Mouse (Mus musculus): ENCODE results near the gene Ripor1. TPM values are rescaled to one million over a fixed set of nuclear protein-coding genes. Genes with fewer than 3 reads are reported as not detected.

Ripor1 gene
- polyA plus RNA-seq, 1 experiment from 2014 or later = 21.7 TPM

DNA sequence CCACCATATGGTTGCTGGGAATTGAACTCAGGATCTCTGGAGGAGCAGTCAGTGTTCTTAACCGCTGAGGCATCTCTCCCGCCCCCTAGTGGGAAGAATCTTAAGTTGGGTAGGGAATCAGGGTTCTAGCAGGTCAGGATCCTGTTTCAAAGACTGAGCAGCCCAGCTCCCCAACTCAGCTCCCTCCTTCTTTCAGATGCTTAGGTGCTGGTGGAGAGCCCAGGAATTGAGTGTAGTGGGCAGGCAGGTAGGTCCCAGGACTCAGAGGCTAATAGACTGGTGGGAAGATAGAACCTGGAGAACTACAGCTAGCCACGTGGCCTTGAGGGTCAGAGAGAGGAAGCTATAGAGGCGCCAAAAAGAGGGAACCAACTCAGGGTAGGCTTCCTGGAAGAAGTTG lies 2.6 kb downstream of the Ripor1 start:
- 26% methylated on average over 4 of the region's 4 CpGs for WGBS
- Histone ChIP-seq H3K36me3 (no peaks in the 10 kb centered on the region), H3K4me3 (no peak overlapping the region), H3K27me3 (peaks cover 24% of the 10 kb centered on the region), H3K9me3 (replicated peaks) (no peaks in the 10 kb centered on the region), H3K4me1 (peaks cover 26% of the 10 kb centered on the region), H3K27ac (no peak overlapping the region), H3K4me2 (replicated peaks) (no peak overlapping the region), H3K9ac (no peak overlapping the region)
- ATAC-seq (ENCODE audit: low FRiP score) = no peak

DNA sequence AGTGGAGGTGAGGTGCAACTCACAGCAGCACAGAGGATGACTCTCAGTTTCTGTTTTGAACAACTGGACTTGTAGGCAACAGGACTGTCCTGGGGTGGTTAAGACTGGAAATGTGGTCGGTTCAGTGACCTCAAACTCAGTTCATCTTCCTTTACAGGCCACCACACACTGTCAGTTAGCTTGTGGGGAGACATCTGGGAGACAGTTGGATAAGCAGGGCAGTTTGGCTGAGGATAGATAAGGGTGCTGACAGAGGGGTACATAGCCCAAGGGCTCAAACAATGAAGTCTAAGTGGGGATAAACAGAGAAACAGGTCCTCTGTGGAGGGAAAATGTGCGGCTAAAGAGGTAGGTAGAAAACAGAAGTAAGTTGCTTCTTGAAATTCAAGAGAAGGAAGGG lies 4.3 kb downstream of the Ripor1 start:
- no peak for ATAC-seq (ENCODE audit: low FRiP score)
- Histone ChIP-seq H3K27ac (no peak overlapping the region), H3K4me3 (no peak overlapping the region), H3K4me2 (replicated peaks) (no peak overlapping the region), H3K36me3 (no peaks in the 10 kb centered on the region), H3K9ac (no peak overlapping the region), H3K4me1 (peaks cover 38% of the 10 kb centered on the region), H3K9me3 (replicated peaks) (no peaks in the 10 kb centered on the region), H3K27me3 (peaks cover 29% of the 10 kb centered on the region)
- 73% methylated on average over 2 of the region's 2 CpGs for WGBS

DNA sequence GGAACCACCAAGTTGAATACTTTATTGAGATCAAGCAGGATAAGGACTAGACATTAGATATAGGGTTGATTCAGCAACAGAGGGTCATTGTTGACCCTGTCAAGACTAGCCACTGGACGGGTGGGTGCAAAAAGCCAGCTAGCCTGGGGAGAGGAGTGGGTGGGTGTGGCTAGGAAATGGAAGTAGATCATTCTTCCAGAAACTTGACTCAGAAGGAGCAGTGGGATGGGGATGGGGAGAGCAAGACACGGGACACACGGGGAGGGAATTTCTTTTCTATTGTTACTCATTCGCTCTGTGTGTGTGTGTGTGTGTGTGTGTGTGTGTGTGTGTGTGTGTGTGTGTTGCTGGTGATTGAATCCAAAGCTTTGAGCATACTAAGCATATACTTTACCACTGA lies 4.7 kb downstream of the Ripor1 start:
- Histone ChIP-seq H3K9me3 (replicated peaks) (no peaks in the 10 kb centered on the region), H3K4me3 (no peak overlapping the region), H3K36me3 (peaks cover under 1% of the 10 kb centered on the region; the same call in 1 of the 2 replicates), H3K4me1 (peaks cover 38% of the 10 kb centered on the region), H3K27me3 (peaks cover 33% of the 10 kb centered on the region), H3K9ac (no peak overlapping the region), H3K4me2 (replicated peaks) (no peak overlapping the region), H3K27ac (no peak overlapping the region)
- ATAC-seq (ENCODE audit: low FRiP score) = no peak
- 66% methylated on average over 4 of the region's 4 CpGs for WGBS

DNA sequence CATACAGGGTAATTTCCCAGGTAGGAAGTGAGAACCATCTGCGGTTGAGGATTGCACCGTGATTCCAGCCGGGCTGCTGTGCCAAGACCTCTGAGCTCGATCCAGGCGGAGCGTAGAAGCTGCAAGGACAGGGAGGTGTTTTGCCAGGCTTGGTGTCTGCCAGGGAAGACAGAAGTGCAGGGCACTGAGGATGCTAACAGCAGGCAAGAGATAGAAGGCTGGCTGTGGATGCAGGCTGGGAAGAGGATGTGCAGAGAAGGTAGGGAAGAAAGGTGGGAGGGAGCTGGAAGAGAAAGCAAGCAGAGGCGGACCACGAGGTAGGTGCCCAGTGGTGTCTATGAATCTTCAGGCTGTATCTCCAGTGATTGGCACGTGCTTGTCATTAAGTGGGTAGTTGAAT lies 6.8 kb downstream of the Ripor1 start:
- no peak for ATAC-seq (ENCODE audit: low FRiP score)

DNA sequence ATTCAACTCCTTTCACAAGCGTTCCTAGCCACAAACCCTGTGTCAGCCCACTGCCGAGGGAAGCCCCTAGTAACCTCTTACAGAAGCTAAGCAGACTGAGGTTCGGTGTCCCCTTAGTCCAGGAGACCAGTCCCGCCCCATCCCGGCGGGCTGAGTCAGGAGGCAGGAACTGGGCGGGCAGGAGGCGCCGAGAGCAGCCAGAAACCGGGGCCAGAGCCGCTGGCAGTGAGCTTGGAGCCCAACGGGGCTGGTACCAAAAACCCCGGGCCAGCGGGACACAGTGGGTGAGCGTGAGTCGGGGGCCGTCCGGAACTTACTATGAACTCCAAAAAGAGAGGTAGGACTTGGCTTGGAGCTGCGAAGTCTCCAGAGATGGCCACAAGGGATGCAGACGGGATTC lies 8.0 kb downstream of the Ripor1 start:
- no peak for ATAC-seq (ENCODE audit: low FRiP score)
- no peak overlapping the region for H3K9ac ChIP-seq
- peaks cover 17% of the 10 kb centered on the region for H3K4me1 ChIP-seq
- peak overlapping the region; percentile 34 for H3K4me2 ChIP-seq (replicated peaks)
- no peak overlapping the region for H3K27ac ChIP-seq
- H3K4me3 ChIP-seq = peak overlapping the region; percentile 16; the same call in 1 of the 2 replicates
- peaks cover 34% of the 10 kb centered on the region for H3K36me3 ChIP-seq
- peaks cover 44% of the 10 kb centered on the region for H3K27me3 ChIP-seq
- no peaks in the 10 kb centered on the region for H3K9me3 ChIP-seq (replicated peaks)
- WGBS = 4% methylated on average over 20 of the region's 20 CpGs

More for the DNA sequence above, 6.8 kb downstream of the Ripor1 start:
- Histone ChIP-seq H3K4me2 (replicated peaks) (no peak overlapping the region), H3K9ac (no peak overlapping the region), H3K9me3 (replicated peaks) (no peaks in the 10 kb centered on the region), H3K36me3 (peaks cover 22% of the 10 kb centered on the region), H3K27me3 (peaks cover 44% of the 10 kb centered on the region), H3K4me3 (no peak overlapping the region), H3K4me1 (peaks cover 27% of the 10 kb centered on the region), H3K27ac (no peak overlapping the region)
- 84% methylated on average over 9 of the region's 9 CpGs for WGBS

DNA sequence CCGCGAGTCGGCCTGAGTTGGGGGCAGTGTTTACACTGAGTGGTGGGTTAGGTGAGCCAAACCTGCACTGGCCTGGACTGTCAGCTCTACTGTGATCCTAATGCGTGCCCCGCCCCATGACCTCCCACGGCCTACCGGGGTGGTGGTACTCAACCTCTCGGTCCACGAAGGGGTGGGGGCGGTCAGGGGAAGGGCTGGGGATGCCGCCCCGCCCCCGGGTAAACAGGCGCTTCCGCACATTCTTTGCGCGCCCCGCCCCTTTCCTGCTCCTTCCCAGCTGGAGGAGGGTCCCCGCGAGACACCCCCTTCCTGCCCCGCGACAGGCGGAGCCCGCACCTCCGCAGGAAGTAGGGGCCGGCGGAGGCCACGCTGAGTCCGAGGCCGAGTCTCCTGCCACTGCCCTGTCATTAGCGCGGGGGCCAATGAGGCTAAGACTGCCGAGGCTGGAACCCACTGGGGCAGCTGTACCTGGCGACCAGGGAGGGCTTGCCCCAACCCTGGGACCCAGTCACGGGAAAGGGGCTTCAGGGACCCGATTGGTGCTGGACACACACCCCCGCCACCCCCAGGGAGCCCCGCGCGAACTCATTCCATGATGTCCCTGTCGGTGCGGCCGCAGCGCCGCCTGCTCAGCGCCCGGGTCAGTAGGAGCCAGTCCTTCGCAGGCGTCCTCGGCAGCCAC lies 8.9 kb downstream of the Ripor1 start:
- ATAC-seq (ENCODE audit: low FRiP score) = peak; percentile 61
- Histone ChIP-seq H3K27ac (no peak overlapping the region), H3K27me3 (peaks cover 44% of the 10 kb centered on the region), H3K9me3 (replicated peaks) (no peaks in the 10 kb centered on the region), H3K9ac (peak overlapping the region; percentile 68), H3K4me3 (peak overlapping the region; percentile 44), H3K36me3 (peaks cover 43% of the 10 kb centered on the region), H3K4me2 (replicated peaks) (peak overlapping the region; percentile 94), H3K4me1 (peaks cover 17% of the 10 kb centered on the region)
- WGBS = 2% methylated on average over 50 of the region's 50 CpGs

DNA sequence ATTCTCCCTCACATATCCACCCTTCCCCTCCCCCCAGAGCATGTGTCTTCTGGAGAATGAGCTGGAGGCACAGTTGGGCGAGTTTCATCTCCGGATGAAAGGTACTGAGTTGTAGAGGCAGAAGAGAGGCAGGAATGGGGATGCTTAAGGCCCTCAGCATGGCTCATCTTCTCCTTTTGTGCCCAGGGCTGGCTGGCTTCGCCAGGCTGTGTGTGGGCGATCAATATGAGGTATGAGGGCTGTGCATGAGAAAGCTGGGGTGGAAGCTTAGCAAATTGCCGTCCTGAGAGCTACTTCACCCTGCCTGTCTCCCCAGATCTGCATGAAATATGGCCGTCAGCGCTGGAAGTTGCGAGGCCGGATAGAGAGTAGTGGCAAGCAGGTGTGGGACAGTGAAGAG lies 10.9 kb downstream of the Ripor1 start:
- H3K4me2 ChIP-seq (replicated peaks) = no peak overlapping the region
- ATAC-seq (ENCODE audit: low FRiP score) = no peak
- H3K4me3 ChIP-seq = no peak overlapping the region
- WGBS = 92% methylated on average over 9 of the region's 9 CpGs
- H3K4me1 ChIP-seq = peaks cover 17% of the 10 kb centered on the region
- H3K36me3 ChIP-seq = peaks cover 63% of the 10 kb centered on the region
- peaks cover 44% of the 10 kb centered on the region for H3K27me3 ChIP-seq
- H3K27ac ChIP-seq = no peak overlapping the region
- no peaks in the 10 kb centered on the region for H3K9me3 ChIP-seq (replicated peaks)
- no peak overlapping the region for H3K9ac ChIP-seq

DNA sequence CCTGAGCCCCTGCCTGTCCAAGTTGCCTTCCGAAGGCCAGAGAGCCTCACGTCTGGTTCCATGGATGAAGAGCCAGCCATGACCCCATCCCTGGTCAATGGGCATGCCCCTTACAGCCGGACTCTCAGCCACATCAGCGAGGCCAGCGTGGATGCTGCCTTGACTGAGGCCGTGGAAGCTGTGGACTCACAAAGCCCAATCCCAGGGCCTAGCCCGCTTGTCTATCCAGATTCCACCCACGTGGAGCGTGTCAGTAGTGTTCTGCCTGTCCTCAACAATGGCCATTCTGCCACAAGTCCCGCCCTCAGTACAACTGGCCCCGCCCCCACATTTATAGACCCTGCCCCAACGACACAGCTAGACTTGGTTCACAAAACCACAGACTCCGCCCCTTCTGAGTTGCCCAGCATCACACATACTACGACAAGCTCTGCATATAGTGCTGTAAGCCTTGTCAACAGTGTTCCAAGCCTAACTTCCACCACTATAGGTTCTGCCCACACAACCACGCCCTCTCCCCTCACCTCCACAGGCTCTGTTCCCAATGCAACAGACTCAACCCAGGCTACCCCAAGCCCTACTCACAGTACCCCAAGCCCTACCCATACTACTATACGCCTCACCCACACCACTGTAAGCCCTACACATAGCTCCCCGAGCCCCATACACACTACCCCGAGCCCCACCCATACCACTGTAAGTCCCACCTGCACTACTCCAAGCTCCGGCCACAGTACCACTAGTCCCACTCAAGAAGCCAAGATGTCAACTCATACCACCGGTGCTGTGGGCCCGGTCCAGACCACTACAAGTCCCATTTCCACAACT lies 12.6 kb downstream of the Ripor1 start:
- Histone ChIP-seq H3K9me3 (replicated peaks) (no peaks in the 10 kb centered on the region), H3K27me3 (peaks cover 28% of the 10 kb centered on the region), H3K9ac (no peak overlapping the region), H3K4me3 (no peak overlapping the region), H3K36me3 (peaks cover 71% of the 10 kb centered on the region), H3K27ac (no peak overlapping the region), H3K4me1 (peaks cover 30% of the 10 kb centered on the region), H3K4me2 (replicated peaks) (no peak overlapping the region)
- ATAC-seq (ENCODE audit: low FRiP score) = no peak
- WGBS = 91% methylated on average over 21 of the region's 21 CpGs

DNA sequence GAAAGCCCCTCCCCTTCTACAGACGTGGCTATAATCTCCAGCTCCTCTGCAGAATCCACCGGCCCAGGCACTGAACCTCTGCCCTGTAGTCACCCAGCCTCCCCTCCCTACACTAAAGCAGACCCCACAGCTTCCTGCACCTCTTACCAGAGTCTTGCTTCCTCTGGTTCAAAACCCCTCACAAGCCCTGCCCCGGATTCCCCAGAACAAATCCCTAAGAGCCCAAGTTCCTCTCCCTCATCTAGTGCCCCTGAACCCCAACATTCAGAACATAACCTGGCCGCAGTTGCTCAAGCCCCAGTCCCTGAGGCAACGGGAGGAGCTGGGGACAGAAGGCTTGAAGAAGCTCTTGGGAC lies 13.2 kb downstream of the Ripor1 start:
- no peak overlapping the region for H3K27ac ChIP-seq
- no peak for ATAC-seq (ENCODE audit: low FRiP score)
- no peak overlapping the region for H3K4me2 ChIP-seq (replicated peaks)
- peaks cover 71% of the 10 kb centered on the region for H3K36me3 ChIP-seq
- no peak overlapping the region for H3K4me3 ChIP-seq
- no peaks in the 10 kb centered on the region for H3K9me3 ChIP-seq (replicated peaks)
- H3K4me1 ChIP-seq = peaks cover 31% of the 10 kb centered on the region
- H3K27me3 ChIP-seq = peaks cover 23% of the 10 kb centered on the region
- WGBS = 88% methylated on average over 5 of the region's 5 CpGs
- no peak overlapping the region for H3K9ac ChIP-seq

DNA sequence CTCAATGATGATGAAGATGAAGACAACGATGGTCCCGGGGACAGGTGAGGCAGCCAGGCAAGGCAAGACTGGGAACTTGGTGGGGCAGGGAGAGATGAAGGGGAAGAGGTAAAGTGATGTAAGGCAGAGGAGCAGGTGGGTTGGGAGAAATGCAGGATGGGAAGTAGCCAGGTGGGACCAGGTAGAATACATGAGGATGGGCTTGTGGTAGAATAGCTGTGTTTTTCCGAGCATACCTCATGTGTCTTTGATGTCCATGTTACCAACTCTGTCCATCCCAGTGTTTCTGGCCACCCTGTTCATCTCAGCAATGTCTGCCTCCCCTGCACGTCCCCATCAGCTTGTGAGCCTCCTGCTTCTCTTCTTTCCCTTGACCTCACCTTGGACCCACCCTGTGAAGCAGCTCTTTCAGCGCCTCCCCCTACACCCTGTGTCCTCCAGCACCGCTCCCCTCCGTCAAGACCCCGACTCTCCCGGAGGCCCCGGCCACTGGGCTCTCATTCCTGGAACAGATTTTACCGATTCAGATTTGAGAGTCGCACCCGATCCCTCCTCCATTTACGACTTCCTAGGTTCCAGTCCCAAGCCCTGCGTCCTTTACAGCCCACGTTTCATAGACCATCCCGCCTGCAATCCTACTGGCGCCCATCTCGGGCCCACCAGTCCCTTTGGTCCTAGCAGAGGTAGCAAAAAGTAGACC lies 14.0 kb downstream of the Ripor1 start:
- Histone ChIP-seq H3K27ac (no peak overlapping the region), H3K9me3 (replicated peaks) (no peaks in the 10 kb centered on the region), H3K4me2 (replicated peaks) (no peak overlapping the region), H3K27me3 (peaks cover 18% of the 10 kb centered on the region), H3K36me3 (peaks cover 76% of the 10 kb centered on the region), H3K4me3 (no peak overlapping the region), H3K9ac (no peak overlapping the region), H3K4me1 (peaks cover 33% of the 10 kb centered on the region)
- WGBS = 94% methylated on average over 19 of the region's 19 CpGs
- no peak for ATAC-seq (ENCODE audit: low FRiP score)

DNA sequence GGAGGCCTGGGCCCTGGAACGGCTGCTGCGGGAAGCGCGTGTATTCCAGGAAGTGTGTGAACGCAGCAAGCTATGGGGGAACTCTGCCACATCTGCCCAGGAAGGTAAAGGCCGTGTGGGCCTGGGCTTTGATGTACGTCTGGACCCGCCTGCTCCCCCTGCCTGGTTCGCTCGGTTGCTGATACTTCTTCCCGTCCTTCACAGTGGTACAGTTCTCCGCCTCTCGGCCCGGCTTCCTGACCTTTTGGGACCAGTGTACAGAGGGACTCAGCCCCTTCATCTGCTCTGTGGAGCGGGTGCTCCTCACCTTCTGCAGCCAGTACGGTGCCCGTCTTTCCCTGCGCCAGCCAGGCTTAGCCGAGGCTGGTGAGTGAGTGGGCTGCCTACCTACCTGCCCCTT lies 15.2 kb downstream of the Ripor1 start:
- no peak overlapping the region for H3K4me3 ChIP-seq
- H3K9ac ChIP-seq = no peak overlapping the region
- no peak overlapping the region for H3K27ac ChIP-seq
- 92% methylated on average over 19 of the region's 19 CpGs for WGBS
- H3K4me1 ChIP-seq = peaks cover 34% of the 10 kb centered on the region
- no peaks in the 10 kb centered on the region for H3K9me3 ChIP-seq (replicated peaks)
- no peak overlapping the region for H3K4me2 ChIP-seq (replicated peaks)
- ATAC-seq (ENCODE audit: low FRiP score) = no peak
- peaks cover 71% of the 10 kb centered on the region for H3K36me3 ChIP-seq
- H3K27me3 ChIP-seq = peaks cover 8% of the 10 kb centered on the region; the same call in 1 of the 2 replicates

DNA sequence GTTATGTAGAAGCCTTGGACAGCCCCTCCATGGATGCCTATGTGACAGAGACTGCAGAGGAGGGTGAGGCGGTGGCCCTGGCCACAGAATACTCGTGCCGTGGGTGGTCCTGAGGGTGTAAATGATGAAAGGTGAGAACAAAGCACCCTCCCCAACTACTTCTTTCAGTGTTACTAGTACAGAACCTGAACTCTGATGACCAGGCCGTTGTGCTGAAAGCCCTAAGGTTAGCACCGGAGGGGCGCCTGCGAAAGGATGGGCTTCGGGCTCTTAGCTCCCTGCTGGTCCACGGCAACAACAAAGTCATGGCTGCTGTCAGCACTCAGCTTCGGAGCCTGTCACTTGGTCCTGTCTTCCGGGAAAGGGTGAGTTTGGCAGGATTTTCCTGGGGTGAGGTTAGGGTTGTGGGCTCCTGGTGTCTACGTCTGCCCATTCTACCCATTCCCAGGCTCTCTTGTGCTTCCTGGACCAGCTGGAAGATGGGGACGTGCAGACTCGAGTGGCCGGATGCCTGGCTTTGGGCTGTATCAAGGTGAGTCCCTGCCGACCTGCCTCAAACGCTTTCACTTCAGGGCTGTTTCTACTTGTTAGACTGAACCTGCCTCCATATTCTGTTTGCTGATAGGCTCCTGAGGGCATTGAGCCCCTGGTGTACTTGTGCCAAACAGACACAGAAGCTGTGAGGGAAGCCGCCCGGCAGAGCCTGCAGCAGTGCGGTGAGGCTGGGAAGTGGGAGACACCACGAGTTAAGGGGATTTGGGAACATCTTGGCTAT lies 16.1 kb downstream of the Ripor1 start:
- no peak overlapping the region for H3K4me2 ChIP-seq (replicated peaks)
- no peak overlapping the region for H3K9ac ChIP-seq
- H3K4me3 ChIP-seq = no peak overlapping the region
- peaks cover 42% of the 10 kb centered on the region for H3K4me1 ChIP-seq
- H3K9me3 ChIP-seq (replicated peaks) = no peaks in the 10 kb centered on the region
- no peak for ATAC-seq (ENCODE audit: low FRiP score)
- H3K27me3 ChIP-seq = no peaks in the 10 kb centered on the region
- 92% methylated on average over 21 of the region's 21 CpGs for WGBS
- peak overlapping the region; percentile 80; the same call in 1 of the 2 replicates for H3K27ac ChIP-seq
- H3K36me3 ChIP-seq = peaks cover 62% of the 10 kb centered on the region
